Mouse (Mus musculus) cerebellum, postnatal 25 days (tissue): ENCODE measurements around the gene Gm5773.
"Not testable (repeated sequence)": the region's sequence is repeated elsewhere in the genome, so short reads cannot be mapped to it uniquely, and the experiment has no call there.

ENCODE experiments used
- DNase-seq, 2 experiments: peaks; one replicate each; pipeline ENCODE4 v3.0.0; 2021; ENCODE audit warnings: mixed read lengths in 2 of 2

The Gm5773 gene

GRCm38 (mm10) chr3:93772700-93773099, at the start of gene Gm5773:
Gene Gm5773, plus strand, starts transcription at chr3:93773000.
- not testable (repeated sequence) for DNase-seq

- DNase-seq = not testable (repeated sequence)
These were observed 27.3 kb upstream of the Gm5773 start for GRCm38 (mm10) chr3:93745475-93745874.

DNA sequence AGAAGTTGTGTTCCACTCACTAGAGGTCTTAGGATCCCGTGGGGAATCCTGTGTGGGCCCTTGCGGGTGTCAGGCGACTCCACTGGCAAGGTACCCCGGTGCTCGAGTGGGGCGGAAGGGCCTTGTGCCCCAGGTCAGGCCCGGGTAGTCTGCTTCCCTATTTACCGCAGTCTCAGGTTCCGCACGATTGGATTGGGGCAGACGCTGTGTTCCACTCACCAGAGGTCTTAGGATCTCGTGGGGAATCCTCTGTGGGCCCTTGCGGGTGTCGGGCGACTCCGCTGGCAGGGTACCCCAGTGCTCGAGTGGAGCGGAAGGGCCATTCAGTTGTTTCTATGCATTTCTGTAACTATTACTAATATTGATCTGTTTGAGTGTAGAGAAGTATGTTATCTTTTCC, 18.8 kb upstream of the Gm5773 start:
- not testable (repeated sequence) for DNase-seq

DNA sequence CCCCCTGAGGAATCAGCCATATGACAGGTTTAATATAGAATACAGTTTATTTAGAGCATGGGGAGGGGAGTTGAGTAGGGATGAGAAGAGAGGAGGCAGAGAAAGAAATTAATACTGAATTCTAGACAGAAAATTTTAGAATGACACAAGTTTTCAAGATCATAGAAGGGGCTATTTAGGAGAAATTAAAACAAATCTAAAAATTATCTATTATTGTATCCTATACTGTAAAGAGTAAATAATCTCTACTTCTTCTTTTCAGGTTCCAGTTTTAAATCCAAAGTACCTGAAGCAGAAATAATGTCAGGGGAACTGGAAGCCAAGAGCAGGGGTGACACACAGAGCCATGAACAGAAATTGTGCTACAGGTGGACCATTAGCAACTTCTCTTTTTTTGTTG, 23.3 kb downstream of the Gm5773 start, which contains the start of gene Tdpoz4:
Gene Tdpoz4 (plus strand): TSS at position 301 of the 400 bp plus-strand sequence.
- DNase-seq = not testable (repeated sequence)

DNA sequence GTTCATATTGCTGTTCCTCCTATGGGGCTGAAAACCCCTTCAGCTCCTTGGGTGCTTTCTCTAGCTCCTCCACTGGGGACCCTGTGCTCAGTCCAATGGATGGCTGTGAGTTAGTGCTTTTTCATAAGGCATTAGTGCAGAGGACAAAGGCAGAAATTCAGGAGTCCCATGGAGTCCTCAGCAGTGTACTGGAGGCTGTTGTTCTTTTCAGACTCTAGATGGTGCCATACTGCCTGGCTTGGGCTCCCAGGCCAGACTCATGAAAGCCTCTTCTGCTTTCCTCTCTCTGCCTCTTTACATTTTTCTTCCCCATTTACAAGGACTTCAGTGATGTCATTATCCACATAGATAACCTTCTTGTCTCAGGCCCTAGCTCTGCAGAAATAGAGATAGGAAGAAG, 40.5 kb downstream of the Gm5773 start:
- DNase-seq = not testable (repeated sequence)
